Mouse (Mus musculus): ENCODE results near the gene Clcnkb. TPM values are rescaled to one million over a fixed set of nuclear protein-coding genes. Genes with fewer than 3 reads are reported as not detected.

Clcnkb gene
- polyA plus RNA-seq, 1 experiment from 2014 or later: 6.0 TPM

GRCm38 (mm10) chr4:141443641-141444429 lies 28.0 kb upstream of the Clcnkb start:
- H3K36me3 ChIP-seq (ENCODE audit: control insufficient read depth, insufficient read depth, low read length): peaks cover 24% of the 10 kb centered on the region
- H3K27ac ChIP-seq (ENCODE audit: low read depth, low read length): peak overlapping the region; percentile 83; the same call in 1 of the 2 replicates
- peak overlapping the region; percentile 77 for H3K4me2 ChIP-seq (replicated peaks; ENCODE audit: low read depth, low read length)
- H3K9ac ChIP-seq (ENCODE audit: low read depth, low read length): peak overlapping the region; percentile 94
- no peaks in the 10 kb centered on the region for H3K9me3 ChIP-seq (ENCODE audit: control insufficient read depth, low read length)
- no peaks in the 10 kb centered on the region for H3K27me3 ChIP-seq (ENCODE audit: control insufficient read depth, insufficient read depth, low read length)
- H3K4me3 ChIP-seq (ENCODE audit: low read length): peak overlapping the region; percentile 96
- peaks cover 24% of the 10 kb centered on the region for H3K4me1 ChIP-seq (ENCODE audit: control insufficient read depth, insufficient read depth, low read length)
- peak; percentile 4; the same call in 1 of the 2 replicates for ATAC-seq (ENCODE audit: low FRiP score, low TSS enrichment)
- 38% methylated on average over 11 of the region's 11 CpGs for WGBS

GRCm38 (mm10) chr4:141440877-141441276 lies 25.1 kb upstream of the Clcnkb start:
- Histone ChIP-seq H3K9me3 (ENCODE audit: control insufficient read depth, low read length) (no peaks in the 10 kb centered on the region), H3K4me1 (ENCODE audit: control insufficient read depth, insufficient read depth, low read length) (peaks cover 19% of the 10 kb centered on the region), H3K4me3 (ENCODE audit: low read length) (no peak overlapping the region), H3K36me3 (ENCODE audit: control insufficient read depth, insufficient read depth, low read length) (no peaks in the 10 kb centered on the region), H3K9ac (ENCODE audit: low read depth, low read length) (no peak overlapping the region), H3K27ac (ENCODE audit: low read depth, low read length) (no peak overlapping the region), H3K27me3 (ENCODE audit: control insufficient read depth, insufficient read depth, low read length) (no peaks in the 10 kb centered on the region), H3K4me2 (replicated peaks; ENCODE audit: low read depth, low read length) (no peak overlapping the region)
- ATAC-seq (ENCODE audit: low FRiP score, low TSS enrichment): no peak

GRCm38 (mm10) chr4:141439083-141439803 lies 23.4 kb upstream of the Clcnkb start:
- Histone ChIP-seq H3K27ac (ENCODE audit: low read depth, low read length) (no peak overlapping the region), H3K9ac (ENCODE audit: low read depth, low read length) (no peak overlapping the region), H3K27me3 (ENCODE audit: control insufficient read depth, insufficient read depth, low read length) (no peaks in the 10 kb centered on the region), H3K36me3 (ENCODE audit: control insufficient read depth, insufficient read depth, low read length) (no peaks in the 10 kb centered on the region), H3K4me3 (ENCODE audit: low read length) (no peak overlapping the region), H3K4me2 (replicated peaks; ENCODE audit: low read depth, low read length) (no peak overlapping the region), H3K9me3 (ENCODE audit: control insufficient read depth, low read length) (no peaks in the 10 kb centered on the region), H3K4me1 (ENCODE audit: control insufficient read depth, insufficient read depth, low read length) (peaks cover 11% of the 10 kb centered on the region; the same call in 1 of the 2 replicates)
- no peak for ATAC-seq (ENCODE audit: low FRiP score, low TSS enrichment)
- WGBS: 78% methylated on average over 12 of the region's 12 CpGs

GRCm38 (mm10) chr4:141435974-141436373 lies 20.2 kb upstream of the Clcnkb start, which contains the start of gene Srarp:
Srarp (minus strand) TSS chr4:141436105.
- WGBS: 68% methylated on average over 1 of the region's 1 CpGs
- 0 out of 2 replicates have a peak, but pooled peaks cover 3% of the 10 kb centered on the region for H3K4me1 ChIP-seq (ENCODE audit: control insufficient read depth, insufficient read depth, low read length)
- no peak within 1 kb of the TSS for H3K4me3 ChIP-seq (ENCODE audit: low read length)
- no peak within 1 kb of the TSS for H3K4me2 ChIP-seq (replicated peaks; ENCODE audit: low read depth, low read length)
- no peak within 1 kb of the TSS for H3K9ac ChIP-seq (ENCODE audit: low read depth, low read length)
- H3K27me3 ChIP-seq (ENCODE audit: control insufficient read depth, insufficient read depth, low read length): no peaks in the 10 kb centered on the region
- no peak within 1 kb of the TSS for H3K27ac ChIP-seq (ENCODE audit: low read depth, low read length)
- no peaks in the 10 kb centered on the region for H3K9me3 ChIP-seq (ENCODE audit: control insufficient read depth, low read length)
- H3K36me3 ChIP-seq (ENCODE audit: control insufficient read depth, insufficient read depth, low read length): no peaks in the 10 kb centered on the region
- ATAC-seq (ENCODE audit: low FRiP score, low TSS enrichment): no peak

GRCm38 (mm10) chr4:141433191-141433590 lies 17.4 kb upstream of the Clcnkb start:
- H3K4me1 ChIP-seq (ENCODE audit: control insufficient read depth, insufficient read depth, low read length): no peaks in the 10 kb centered on the region
- H3K27ac ChIP-seq (ENCODE audit: low read depth, low read length): no peak overlapping the region
- H3K9ac ChIP-seq (ENCODE audit: low read depth, low read length): no peak overlapping the region
- H3K4me2 ChIP-seq (replicated peaks; ENCODE audit: low read depth, low read length): no peak overlapping the region
- no peak for ATAC-seq (ENCODE audit: low FRiP score, low TSS enrichment)
- no peaks in the 10 kb centered on the region for H3K27me3 ChIP-seq (ENCODE audit: control insufficient read depth, insufficient read depth, low read length)
- no peaks in the 10 kb centered on the region for H3K36me3 ChIP-seq (ENCODE audit: control insufficient read depth, insufficient read depth, low read length)
- whole genome bisulfite sequencing: 86% methylated on average over 18 of the region's 18 CpGs
- H3K4me3 ChIP-seq (ENCODE audit: low read length): no peak overlapping the region
- no peaks in the 10 kb centered on the region for H3K9me3 ChIP-seq (ENCODE audit: control insufficient read depth, low read length)

GRCm38 (mm10) chr4:141432666-141433065 lies 16.9 kb upstream of the Clcnkb start:
- no peak for ATAC-seq (ENCODE audit: low FRiP score, low TSS enrichment)
- no peaks in the 10 kb centered on the region for H3K4me1 ChIP-seq (ENCODE audit: control insufficient read depth, insufficient read depth, low read length)
- WGBS: 64% methylated on average over 14 of the region's 14 CpGs

GRCm38 (mm10) chr4:141430997-141431396 lies 15.2 kb upstream of the Clcnkb start:
- Histone ChIP-seq H3K4me1 (ENCODE audit: control insufficient read depth, insufficient read depth, low read length) (peaks cover 3% of the 10 kb centered on the region), H3K27ac (ENCODE audit: low read depth, low read length) (no peak overlapping the region), H3K36me3 (ENCODE audit: control insufficient read depth, insufficient read depth, low read length) (no peaks in the 10 kb centered on the region), H3K4me3 (ENCODE audit: low read length) (no peak overlapping the region), H3K4me2 (replicated peaks; ENCODE audit: low read depth, low read length) (no peak overlapping the region), H3K27me3 (ENCODE audit: control insufficient read depth, insufficient read depth, low read length) (no peaks in the 10 kb centered on the region), H3K9ac (ENCODE audit: low read depth, low read length) (no peak overlapping the region), H3K9me3 (ENCODE audit: control insufficient read depth, low read length) (no peaks in the 10 kb centered on the region)
- ATAC-seq (ENCODE audit: low FRiP score, low TSS enrichment): peak; percentile 32; the same call in 1 of the 2 replicates
- WGBS: 47% methylated on average over 9 of the region's 9 CpGs

More at GRCm38 (mm10) chr4:141432666-141433065, 16.9 kb upstream of the Clcnkb start:
- Histone ChIP-seq H3K4me2 (replicated peaks; ENCODE audit: low read depth, low read length) (no peak overlapping the region), H3K27me3 (ENCODE audit: control insufficient read depth, insufficient read depth, low read length) (no peaks in the 10 kb centered on the region), H3K4me3 (ENCODE audit: low read length) (no peak overlapping the region), H3K9ac (ENCODE audit: low read depth, low read length) (no peak overlapping the region), H3K27ac (ENCODE audit: low read depth, low read length) (no peak overlapping the region), H3K36me3 (ENCODE audit: control insufficient read depth, insufficient read depth, low read length) (no peaks in the 10 kb centered on the region), H3K9me3 (ENCODE audit: control insufficient read depth, low read length) (no peaks in the 10 kb centered on the region)

GRCm38 (mm10) chr4:141429847-141430246 lies 14.0 kb upstream of the Clcnkb start:
- Histone ChIP-seq H3K36me3 (ENCODE audit: control insufficient read depth, insufficient read depth, low read length) (no peaks in the 10 kb centered on the region), H3K27ac (ENCODE audit: low read depth, low read length) (no peak overlapping the region), H3K27me3 (ENCODE audit: control insufficient read depth, insufficient read depth, low read length) (no peaks in the 10 kb centered on the region), H3K9ac (ENCODE audit: low read depth, low read length) (no peak overlapping the region), H3K4me2 (replicated peaks; ENCODE audit: low read depth, low read length) (no peak overlapping the region), H3K4me1 (ENCODE audit: control insufficient read depth, insufficient read depth, low read length) (peaks cover 7% of the 10 kb centered on the region), H3K9me3 (ENCODE audit: control insufficient read depth, low read length) (no peaks in the 10 kb centered on the region), H3K4me3 (ENCODE audit: low read length) (no peak overlapping the region)
- no peak for ATAC-seq (ENCODE audit: low FRiP score, low TSS enrichment)
- 59% methylated on average over 9 of the region's 9 CpGs for WGBS

GRCm38 (mm10) chr4:141429381-141429780 lies 13.6 kb upstream of the Clcnkb start:
- H3K36me3 ChIP-seq (ENCODE audit: control insufficient read depth, insufficient read depth, low read length): no peaks in the 10 kb centered on the region
- H3K9me3 ChIP-seq (ENCODE audit: control insufficient read depth, low read length): no peaks in the 10 kb centered on the region
- H3K4me1 ChIP-seq (ENCODE audit: control insufficient read depth, insufficient read depth, low read length): peaks cover 7% of the 10 kb centered on the region
- no peak overlapping the region for H3K4me2 ChIP-seq (replicated peaks; ENCODE audit: low read depth, low read length)
- 79% methylated on average over 6 of the region's 6 CpGs for WGBS
- no peak overlapping the region for H3K27ac ChIP-seq (ENCODE audit: low read depth, low read length)
- H3K27me3 ChIP-seq (ENCODE audit: control insufficient read depth, insufficient read depth, low read length): no peaks in the 10 kb centered on the region
- H3K9ac ChIP-seq (ENCODE audit: low read depth, low read length): no peak overlapping the region
- no peak for ATAC-seq (ENCODE audit: low FRiP score, low TSS enrichment)
- H3K4me3 ChIP-seq (ENCODE audit: low read length): no peak overlapping the region

All from kidney, embryonic 14.5 days (tissue).